Mouse (Mus musculus) spleen, adult 2 months (tissue): ENCODE data around the gene Syn2. TPM values are rescaled to one million over a fixed set of nuclear protein-coding genes. Genes with fewer than 3 reads are reported as not detected.
"Not testable (repeated sequence)": the region's sequence is repeated elsewhere in the genome, so short reads cannot be mapped to it uniquely, and the experiment has no call there.

ENCODE experiments used
- DNase-seq, 2 experiments: peaks; one replicate each; pipeline versions ENCODE4 v3.0.0 to v3.0.0-alpha.2; 2012 to 2021; ENCODE audit warnings: low spot score in 2 of 2, low read depth in 1 of 2
- H3K27ac ChIP-seq: fragments of 200-500 bp; 2 replicates; pipeline ENCODE4 v1.5.1; 2012; ENCODE audit warnings: low read length, inconsistent platforms; ENCODE audit not compliant: insufficient read depth
- H3K27me3 ChIP-seq: fragments of 200-500 bp; 2 replicates; pipeline ENCODE4 v1.6.1; 2012; ENCODE audit warnings: mild to moderate bottlenecking, moderate library complexity, low read length, inconsistent platforms; ENCODE audit not compliant: control insufficient read depth, insufficient read depth
- H3K36me3 ChIP-seq: fragments of 200-500 bp; 2 replicates; pipeline ENCODE4 v1.6.1; 2012; ENCODE audit warnings: mild to moderate bottlenecking, low read length, inconsistent platforms; ENCODE audit not compliant: control insufficient read depth, insufficient read depth
- H3K4me1 ChIP-seq: fragments of 200-500 bp; 2 replicates; pipeline ENCODE4 v1.6.1; 2011; ENCODE audit warnings: inconsistent platforms; ENCODE audit not compliant: control insufficient read depth, insufficient read depth, insufficient read length
- H3K4me3 ChIP-seq: fragments of 200-500 bp; 2 replicates; pipeline ENCODE4 v1.5.1; 2011; ENCODE audit warnings: mild to moderate bottlenecking, inconsistent platforms; ENCODE audit not compliant: insufficient read depth, insufficient read length; ENCODE audit errors: extremely low read depth
- CTCF ChIP-seq: fragments of 200-500 bp; IDR thresholded peaks from 2 replicates; pipeline ENCODE4 v1.5.1; 2011; ENCODE audit warnings: mild to moderate bottlenecking, inconsistent platforms; ENCODE audit not compliant: insufficient read depth, insufficient read length, insufficient replicate concordance; ENCODE audit errors: extremely low read depth
- POLR2A ChIP-seq: fragments of 200-500 bp; IDR thresholded peaks from 2 replicates; pipeline ENCODE4 v1.6.1; 2011; ENCODE audit warnings: low read depth, low read length, inconsistent platforms
- WGBS: fragments of 180-500 bp; shearing (Covaris S2); methylation state at CpG from one replicate; pipeline ENCODE4 v1.1.7; 2018; 5-methylcytosine and 5-hydroxymethylcytosine counted together
- polyA plus RNA-seq: library from polyadenylated mRNA; depleted of rRNA; stranded (reverse); fragments of >200 nt; gene quantifications from 2 replicates; pipeline ENCODE4 v1.2.3, GENCODE M21; 2012

Syn2 gene
- polyA plus RNA-seq, 1 experiment = 0.44 TPM

DNA sequence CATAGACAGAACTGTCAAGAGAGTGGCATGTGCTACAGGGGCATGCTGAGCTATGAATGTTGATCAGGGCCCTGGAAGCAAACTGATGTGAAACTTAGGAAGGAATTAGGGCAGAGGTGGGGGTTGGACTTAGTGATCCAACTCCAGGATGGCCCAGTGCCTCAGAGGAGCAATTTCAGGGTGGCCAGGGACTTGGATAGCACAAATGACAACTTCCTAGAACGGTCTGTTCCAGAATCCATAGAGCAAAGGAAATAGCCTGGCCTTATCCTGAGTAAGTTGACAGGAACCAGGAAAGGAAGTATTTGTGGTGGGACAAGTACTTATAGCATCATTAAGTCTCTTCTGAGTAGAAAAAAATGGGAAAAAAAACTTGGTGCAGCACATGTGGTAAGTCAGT lies 97.9 kb downstream of the Syn2 start:
- no peaks in the 10 kb centered on the region for H3K4me1 ChIP-seq
- no peak overlapping the region for H3K27ac ChIP-seq
- no peak for DNase-seq
- H3K36me3 ChIP-seq = no peaks in the 10 kb centered on the region
- TF ChIP-seq POLR2A = no peak
- no peak for TF ChIP-seq CTCF
- no peaks in the 10 kb centered on the region for H3K27me3 ChIP-seq
- WGBS = 71% methylated on average over 1 of the region's 1 CpGs
- H3K4me3 ChIP-seq = no peak overlapping the region

DNA sequence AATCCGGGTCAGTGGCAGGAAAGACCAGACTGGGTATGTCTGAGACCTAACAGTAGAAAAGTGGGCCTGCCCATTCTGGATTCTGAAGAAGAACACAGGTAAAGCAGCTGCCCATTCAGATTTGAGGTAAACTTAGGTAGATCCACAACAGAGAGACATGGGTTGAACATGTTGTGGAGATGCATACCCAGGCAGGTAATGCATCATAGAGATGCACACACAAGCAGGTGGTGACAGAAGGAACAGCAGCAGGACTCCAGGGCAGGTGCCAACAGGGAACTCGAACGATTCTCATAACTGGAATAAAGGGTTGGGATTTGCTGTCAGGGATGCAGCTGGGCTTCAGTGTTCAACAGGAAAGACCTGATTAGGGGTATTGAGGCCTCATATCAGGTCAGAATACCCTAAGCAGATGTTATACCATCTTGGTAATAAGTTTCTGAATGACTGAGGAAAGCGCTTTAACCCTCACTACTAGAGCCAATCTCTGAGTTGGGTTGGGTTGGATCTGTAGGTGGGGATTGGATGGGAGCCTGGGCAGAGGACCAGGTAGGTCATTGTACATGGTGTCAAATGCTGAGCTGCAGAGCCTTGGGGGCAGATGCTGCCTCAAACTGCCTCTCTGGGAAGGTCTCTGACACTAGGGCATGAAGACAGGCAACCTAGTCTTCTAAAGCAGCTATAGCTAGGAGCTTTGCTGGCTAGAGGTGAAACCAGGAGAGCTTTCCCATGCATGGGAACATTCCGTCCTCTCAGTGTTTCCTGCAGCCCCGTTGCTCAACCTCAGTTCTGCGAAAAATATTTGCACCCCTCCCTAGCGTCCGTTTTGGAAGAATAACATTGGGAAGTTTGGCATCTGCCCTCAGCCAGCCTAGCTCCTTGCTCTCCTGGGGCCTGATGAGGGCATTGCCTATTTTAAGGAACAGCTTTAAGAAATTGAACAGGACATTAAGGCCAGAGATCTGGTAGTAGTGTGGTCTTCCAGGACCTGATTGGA lies 103.6 kb downstream of the Syn2 start:
- no peak overlapping the region for H3K4me3 ChIP-seq
- no peak for DNase-seq
- no peaks in the 10 kb centered on the region for H3K4me1 ChIP-seq
- H3K36me3 ChIP-seq = no peaks in the 10 kb centered on the region
- H3K27ac ChIP-seq = no peak overlapping the region
- WGBS = 84% methylated on average over 9 of the region's 9 CpGs
- TF ChIP-seq CTCF (no peak), POLR2A (no peak)
- H3K27me3 ChIP-seq = no peaks in the 10 kb centered on the region

DNA sequence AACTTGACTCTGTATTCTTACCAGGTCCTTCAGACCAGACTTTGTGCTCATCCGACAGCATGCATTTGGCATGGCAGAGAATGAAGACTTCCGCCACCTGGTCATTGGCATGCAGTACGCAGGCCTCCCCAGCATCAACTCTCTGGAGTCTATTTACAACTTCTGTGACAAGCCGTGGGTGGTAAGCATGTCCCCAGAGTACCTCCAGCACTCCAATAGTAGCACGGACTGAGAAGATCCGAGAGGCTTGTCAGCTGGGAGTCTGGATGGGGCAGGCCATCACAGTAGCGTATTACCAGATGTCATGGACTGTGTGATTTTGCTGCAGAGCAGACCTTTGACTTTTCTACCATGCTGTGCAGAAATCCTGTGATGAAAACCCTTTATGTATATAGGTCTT lies 104.6 kb downstream of the Syn2 start:
- TF ChIP-seq POLR2A (no peak), CTCF (no peak)
- no peaks in the 10 kb centered on the region for H3K4me1 ChIP-seq
- H3K36me3 ChIP-seq = no peaks in the 10 kb centered on the region
- H3K4me3 ChIP-seq = no peak overlapping the region
- no peaks in the 10 kb centered on the region for H3K27me3 ChIP-seq
- no peak overlapping the region for H3K27ac ChIP-seq
- no peak for DNase-seq
- WGBS = 91% methylated on average over 7 of the region's 7 CpGs

DNA sequence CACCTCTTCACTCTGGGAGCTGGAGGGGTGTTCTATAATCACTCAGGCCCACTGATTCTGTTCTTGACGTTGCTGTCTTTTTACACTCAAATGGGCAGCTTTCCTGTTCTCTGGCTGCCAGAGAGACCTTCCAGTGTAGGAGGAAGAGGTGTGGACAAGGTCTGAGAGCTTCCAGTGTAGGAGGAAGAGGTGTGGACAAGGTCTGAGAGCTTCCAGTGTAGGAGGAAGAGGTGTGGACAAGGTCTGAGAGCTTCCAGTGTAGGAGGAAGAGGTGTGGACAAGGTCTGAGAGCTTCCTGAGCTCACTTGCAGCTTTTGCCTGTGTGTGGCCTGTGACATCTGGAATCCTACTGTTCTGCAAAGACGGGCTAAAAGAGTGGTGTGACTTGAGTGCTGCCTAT lies 105.7 kb downstream of the Syn2 start:
- H3K27ac ChIP-seq, H3K27me3 ChIP-seq, H3K36me3 ChIP-seq, H3K4me3 ChIP-seq, DNase-seq, H3K4me1 ChIP-seq: not testable (repeated sequence)
- WGBS = 30% methylated on average over 2 of the region's 2 CpGs

DNA sequence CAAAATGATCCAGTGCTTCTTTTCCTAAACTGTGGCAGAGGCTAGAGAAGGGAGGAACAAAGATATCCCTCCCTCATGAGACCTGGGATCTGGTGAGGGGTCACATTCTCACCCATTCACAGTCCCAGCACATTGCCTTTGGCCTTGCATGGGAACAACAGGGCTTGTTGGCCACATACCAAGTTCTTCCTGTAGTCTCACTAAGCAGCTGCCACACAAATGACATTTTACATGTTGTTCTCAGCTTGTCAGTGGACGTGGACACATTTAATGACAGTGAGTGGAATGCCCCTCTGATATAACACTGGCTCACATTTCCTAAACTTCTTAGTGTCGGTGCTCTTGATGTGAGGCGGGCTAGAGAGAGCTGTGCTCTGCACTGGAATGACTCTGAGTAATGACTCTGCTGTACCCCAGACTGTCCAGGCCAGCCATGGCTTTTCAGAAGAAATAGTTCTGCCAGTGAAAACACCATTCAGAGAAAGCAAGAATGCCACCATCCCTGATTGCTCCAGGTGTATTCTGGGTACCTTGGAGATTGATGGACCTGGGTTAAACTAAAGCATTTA lies 106.5 kb downstream of the Syn2 start:
- H3K27me3 ChIP-seq = no peaks in the 10 kb centered on the region
- no peak overlapping the region for H3K4me3 ChIP-seq
- H3K27ac ChIP-seq = no peak overlapping the region
- H3K4me1 ChIP-seq = no peaks in the 10 kb centered on the region
- TF ChIP-seq CTCF (no peak), POLR2A (no peak)
- WGBS = 88% methylated on average over 3 of the region's 3 CpGs
- no peaks in the 10 kb centered on the region for H3K36me3 ChIP-seq
- DNase-seq = no peak

DNA sequence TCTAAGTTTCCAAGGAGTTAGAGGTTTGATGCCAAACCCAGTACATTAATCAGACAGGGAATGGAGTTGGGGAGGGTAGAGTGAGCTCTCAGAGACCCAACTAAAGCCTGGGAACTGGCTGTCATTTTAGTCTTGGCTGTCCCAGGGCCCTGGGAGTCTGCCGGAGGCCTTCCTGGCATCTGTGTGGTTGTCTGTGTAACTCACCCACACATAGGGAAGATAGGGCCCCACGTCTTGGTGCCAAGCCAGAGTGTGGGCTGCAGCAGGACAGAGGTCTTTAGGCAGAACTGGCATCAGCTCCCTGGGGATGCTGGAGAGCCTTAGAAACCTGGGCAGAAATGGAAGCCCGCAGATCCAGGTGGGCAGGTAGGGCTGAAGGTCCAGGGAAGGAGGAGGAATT lies 107.2 kb downstream of the Syn2 start:
- Histone ChIP-seq H3K27ac (no peak overlapping the region), H3K27me3 (no peaks in the 10 kb centered on the region), H3K4me3 (no peak overlapping the region), H3K36me3 (no peaks in the 10 kb centered on the region), H3K4me1 (no peaks in the 10 kb centered on the region)
- no peak for TF ChIP-seq POLR2A
- TF ChIP-seq CTCF = no peak
- WGBS = 90% methylated on average over 3 of the region's 3 CpGs
- no peak for DNase-seq

DNA sequence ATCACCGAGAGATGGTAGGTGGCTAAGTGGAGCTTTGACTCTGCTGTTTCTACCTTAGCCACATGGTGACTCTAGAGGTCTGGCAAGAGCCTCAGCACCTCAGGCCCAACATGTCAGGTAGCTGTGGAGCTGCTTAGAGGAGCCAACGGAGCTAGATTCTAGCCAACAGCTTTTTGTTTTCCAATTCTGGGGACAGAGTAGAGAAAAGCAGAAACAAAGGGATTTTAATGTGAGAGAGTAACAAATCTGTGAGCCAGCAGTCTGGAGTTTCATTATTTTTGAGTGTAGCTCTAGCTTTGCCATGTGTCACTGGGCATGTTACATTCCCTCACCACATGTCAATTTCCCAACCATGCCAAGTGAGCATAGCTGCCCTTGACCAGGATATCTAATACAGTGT lies 109.5 kb downstream of the Syn2 start:
- Histone ChIP-seq H3K27ac (no peak overlapping the region), H3K4me3 (no peak overlapping the region), H3K36me3 (no peaks in the 10 kb centered on the region), H3K27me3 (no peaks in the 10 kb centered on the region), H3K4me1 (no peaks in the 10 kb centered on the region)
- no peak for TF ChIP-seq CTCF
- TF ChIP-seq POLR2A = no peak
- 81% methylated on average over 2 of the region's 2 CpGs for WGBS
- DNase-seq = no peak
